Mouse (Mus musculus): ENCODE results near the gene Klf2. TPM values are rescaled to one million over a fixed set of nuclear protein-coding genes. Genes with fewer than 3 reads are reported as not detected.
A peak's percentile ranks its signal among the peaks of the same experiment; 100 is the strongest.

Klf2 gene
- polyA plus RNA-seq, 1 experiment from 2014 or later, result 15.2 TPM

DNA sequence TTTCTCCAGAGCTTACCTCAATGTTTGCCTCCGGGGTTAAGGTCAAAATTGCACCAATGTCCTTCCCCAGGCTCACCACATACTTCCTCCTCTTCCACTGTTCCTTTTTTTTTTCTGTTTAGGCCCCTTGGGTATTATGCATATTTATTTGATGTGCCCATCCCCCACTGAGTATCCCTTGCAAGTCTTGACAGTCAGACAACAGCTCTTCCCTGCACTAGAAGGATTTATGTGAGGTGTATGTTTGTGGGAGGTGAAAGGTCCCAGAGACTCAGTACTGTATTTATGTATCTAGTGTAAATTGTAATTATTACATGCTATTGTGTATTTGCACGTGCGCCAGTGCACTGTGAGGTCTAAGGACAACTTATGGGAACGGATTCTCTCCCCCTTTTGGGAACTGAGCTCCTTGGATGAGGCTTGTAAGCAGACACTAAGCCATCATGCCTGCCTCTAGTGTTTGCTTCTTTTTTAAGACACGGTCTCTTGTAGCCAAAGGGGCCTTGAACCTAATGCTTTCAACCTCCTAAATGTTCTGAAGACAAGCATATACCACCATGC is 1.0 kb upstream of the Klf2 start:
- ATAC-seq (ENCODE audit: insufficient read depth), result no peak
- no peak overlapping the region for H3K27ac ChIP-seq (ENCODE audit: low read depth)

DNA sequence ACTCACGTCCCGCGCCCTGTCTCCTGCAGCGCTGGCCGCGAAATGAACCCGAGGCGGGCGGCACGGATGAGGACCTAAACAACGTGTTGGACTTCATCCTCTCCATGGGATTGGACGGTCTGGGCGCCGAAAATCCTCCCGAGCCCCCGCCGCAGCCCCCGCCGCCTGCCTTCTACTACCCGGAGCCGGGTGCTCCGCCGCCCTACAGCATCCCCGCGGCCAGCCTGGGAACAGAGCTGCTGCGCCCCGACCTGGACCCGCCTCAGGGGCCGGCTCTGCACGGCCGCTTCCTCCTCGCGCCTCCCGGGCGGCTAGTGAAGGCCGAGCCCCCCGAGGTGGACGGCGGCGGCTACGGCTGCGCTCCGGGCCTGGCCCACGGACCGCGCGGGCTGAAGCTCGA is 564 bp downstream of the Klf2 start:
- Histone ChIP-seq H3K4me1 (ENCODE audit: insufficient read depth) (no peaks in the 10 kb centered on the region), H3K27me3 (ENCODE audit: insufficient read depth, low read length) (peaks cover 23% of the 10 kb centered on the region), H3K27ac (ENCODE audit: low read depth) (0 out of 2 replicates have a peak overlapping the region, but pooled peaks have one; percentile 24), H3K4me3 (ENCODE audit: low read depth, low read length) (peak overlapping the region; percentile 56), H3K4me2 (peak overlapping the region; percentile 94), H3K9ac (peak overlapping the region; percentile 56), H3K36me3 (ENCODE audit: insufficient read depth) (no peaks in the 10 kb centered on the region), H3K9me3 (ENCODE audit: low read depth, low read length) (no peaks in the 10 kb centered on the region)
- TF ChIP-seq CTCF (IDR thresholded peaks at IDR 0.05; ENCODE audit: low read depth), result no peak
- DNase-seq (peak; percentile 31), ATAC-seq (ENCODE audit: insufficient read depth) (peak; percentile 11; the same call in 1 of the 2 replicates)
- under 1% methylated on average over 48 of the region's 48 CpGs for WGBS

More for the DNA sequence above, 1.0 kb upstream of the Klf2 start:
- Histone ChIP-seq H3K36me3 (ENCODE audit: insufficient read depth) (no peaks in the 10 kb centered on the region), H3K9me3 (ENCODE audit: low read depth, low read length) (no peaks in the 10 kb centered on the region), H3K9ac (no peak overlapping the region), H3K27me3 (ENCODE audit: insufficient read depth, low read length) (peaks cover 23% of the 10 kb centered on the region), H3K4me3 (ENCODE audit: low read depth, low read length) (no peak overlapping the region), H3K4me1 (ENCODE audit: insufficient read depth) (no peaks in the 10 kb centered on the region), H3K4me2 (no peak overlapping the region)
- DNase-seq, result no peak
- TF ChIP-seq CTCF (IDR thresholded peaks at IDR 0.05; ENCODE audit: low read depth), result no peak
- 41% methylated on average over 5 of the region's 5 CpGs for WGBS

DNA sequence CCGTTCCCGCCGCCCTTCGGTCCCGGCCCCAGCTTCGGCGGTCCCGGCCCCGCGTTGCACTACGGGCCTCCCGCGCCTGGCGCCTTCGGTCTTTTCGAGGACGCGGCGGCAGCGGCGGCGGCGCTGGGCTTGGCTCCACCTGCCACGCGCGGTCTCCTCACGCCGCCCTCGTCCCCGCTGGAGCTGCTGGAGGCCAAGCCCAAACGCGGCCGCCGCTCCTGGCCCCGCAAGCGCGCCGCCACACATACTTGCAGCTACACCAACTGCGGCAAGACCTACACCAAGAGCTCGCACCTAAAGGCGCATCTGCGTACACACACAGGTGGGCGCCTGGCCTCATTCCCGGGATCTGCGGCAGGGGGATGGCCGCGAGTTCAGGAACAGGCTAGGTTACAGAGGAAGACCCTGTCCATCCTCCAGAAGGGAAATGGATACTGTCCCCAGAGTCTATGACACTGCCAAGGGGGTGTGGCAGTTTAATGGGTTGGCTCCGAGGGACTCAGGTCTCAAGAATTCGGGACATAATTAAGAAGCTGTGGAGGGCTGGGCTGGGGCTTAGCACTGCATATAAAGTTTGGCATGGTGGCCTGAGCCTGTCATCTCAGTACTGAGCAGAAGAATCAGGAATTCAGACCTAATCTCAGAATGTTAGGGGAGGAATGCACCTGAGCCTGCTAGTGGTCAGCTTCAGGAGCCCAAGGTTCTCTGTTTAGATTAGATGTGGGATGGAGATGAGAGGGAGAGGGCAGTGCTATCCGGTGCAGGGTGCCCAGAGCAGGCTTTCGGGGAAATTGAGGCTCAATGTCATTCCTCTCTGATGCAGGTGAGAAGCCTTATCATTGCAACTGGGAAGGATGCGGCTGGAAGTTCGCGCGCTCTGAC is 1.3 kb downstream of the Klf2 start:
- Histone ChIP-seq H3K27ac (ENCODE audit: low read depth) (no peak overlapping the region), H3K9ac (peak overlapping the region; percentile 56), H3K9me3 (ENCODE audit: low read depth, low read length) (no peaks in the 10 kb centered on the region), H3K4me1 (ENCODE audit: insufficient read depth) (no peaks in the 10 kb centered on the region), H3K4me2 (peak overlapping the region; percentile 94), H3K36me3 (ENCODE audit: insufficient read depth) (no peaks in the 10 kb centered on the region), H3K27me3 (ENCODE audit: insufficient read depth, low read length) (peaks cover 23% of the 10 kb centered on the region), H3K4me3 (ENCODE audit: low read depth, low read length) (peak overlapping the region; percentile 56)
- no peak for TF ChIP-seq CTCF (IDR thresholded peaks at IDR 0.05; ENCODE audit: low read depth)
- ATAC-seq (ENCODE audit: insufficient read depth), result no peak
- 4% methylated on average over 55 of the region's 55 CpGs for WGBS
- no peak for DNase-seq

DNA sequence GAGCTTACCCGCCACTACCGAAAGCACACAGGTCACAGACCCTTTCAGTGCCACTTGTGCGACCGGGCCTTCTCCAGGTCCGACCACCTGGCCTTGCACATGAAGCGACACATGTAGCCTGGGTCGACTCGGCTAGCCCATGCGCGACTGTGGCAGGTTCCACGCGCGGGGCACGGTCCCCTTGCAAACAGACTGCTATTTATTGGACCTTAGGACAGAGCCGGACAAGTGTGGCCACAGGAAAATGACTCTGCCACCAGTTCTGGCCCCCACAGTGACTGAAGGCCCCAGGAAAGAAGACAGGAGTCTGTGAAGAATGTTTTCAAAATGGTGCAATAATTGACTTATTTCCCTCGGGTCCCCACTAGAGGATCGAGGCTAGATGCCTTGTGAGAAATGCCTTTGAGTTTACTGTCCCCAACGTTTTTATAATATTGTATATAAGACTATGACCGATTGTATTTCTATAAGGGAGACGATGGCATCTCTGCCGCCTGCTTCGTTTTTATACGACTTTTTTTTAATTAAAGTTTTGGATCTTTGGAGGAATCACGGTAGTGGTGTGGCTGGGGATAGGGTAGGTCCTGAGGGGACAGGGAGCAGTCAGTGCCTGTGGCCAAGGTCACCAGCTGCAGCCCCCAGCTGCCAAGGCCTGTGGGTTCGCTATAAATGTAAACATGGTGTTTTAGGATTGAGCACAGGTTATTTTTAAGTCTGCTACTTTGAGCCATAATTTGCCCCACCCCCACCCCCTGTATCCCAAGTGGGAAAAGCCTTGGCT is 2.2 kb downstream of the Klf2 start:
- peak overlapping the region; percentile 56; the same call in 1 of the 2 replicates for H3K9ac ChIP-seq
- peak overlapping the region; percentile 56 for H3K4me3 ChIP-seq (ENCODE audit: low read depth, low read length)
- peak overlapping the region; percentile 94 for H3K4me2 ChIP-seq
- 46% methylated on average over 25 of the region's 25 CpGs for WGBS
- H3K27me3 ChIP-seq (ENCODE audit: insufficient read depth, low read length), result peaks cover 23% of the 10 kb centered on the region
- ATAC-seq (ENCODE audit: insufficient read depth), result no peak
- H3K4me1 ChIP-seq (ENCODE audit: insufficient read depth), result no peaks in the 10 kb centered on the region
- H3K27ac ChIP-seq (ENCODE audit: low read depth), result no peak overlapping the region
- H3K36me3 ChIP-seq (ENCODE audit: insufficient read depth), result no peaks in the 10 kb centered on the region
- DNase-seq, result no peak
- no peaks in the 10 kb centered on the region for H3K9me3 ChIP-seq (ENCODE audit: low read depth, low read length)
- no peak for TF ChIP-seq CTCF (IDR thresholded peaks at IDR 0.05; ENCODE audit: low read depth)

DNA sequence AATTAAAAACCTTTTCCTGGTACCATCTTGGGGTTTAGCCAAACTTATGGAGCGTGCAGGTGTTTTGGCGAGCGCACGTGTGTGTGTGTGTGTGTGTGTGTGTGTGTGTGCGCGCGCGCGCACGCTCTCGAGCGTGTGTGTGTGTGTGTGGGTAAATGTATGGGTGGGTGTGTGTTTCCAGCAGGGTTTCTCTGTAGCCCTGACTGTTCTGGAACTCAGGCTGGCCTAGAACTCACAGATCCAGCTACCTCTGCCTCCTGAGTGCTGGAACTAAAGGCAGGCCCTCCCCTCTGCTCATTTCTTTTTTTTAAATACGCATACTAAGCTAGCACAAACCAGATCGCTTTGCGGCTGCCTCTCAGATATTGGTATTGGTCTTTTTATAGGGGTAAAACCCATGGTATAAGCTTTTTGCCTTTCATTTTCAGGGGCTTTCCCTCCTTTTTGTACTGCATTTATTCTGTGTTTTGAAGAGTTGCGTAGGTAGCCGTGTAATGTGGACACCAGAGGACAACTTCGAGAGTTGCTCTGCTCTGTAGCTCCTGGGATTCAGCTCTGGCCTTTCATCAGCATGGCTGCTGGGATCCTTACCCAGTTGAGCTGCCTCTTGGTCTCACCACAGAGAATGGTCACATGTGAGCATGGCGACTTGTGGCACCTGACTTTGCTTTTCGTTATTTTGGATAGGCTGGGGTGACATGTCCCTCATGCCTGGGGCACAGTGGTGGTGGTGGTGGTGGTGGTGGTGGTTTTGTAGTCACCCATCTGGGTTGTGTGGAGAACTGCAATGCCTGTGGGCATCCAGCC is 3.0 kb downstream of the Klf2 start:
- H3K27me3 ChIP-seq (ENCODE audit: insufficient read depth, low read length), result peaks cover 23% of the 10 kb centered on the region
- H3K27ac ChIP-seq (ENCODE audit: low read depth), result no peak overlapping the region
- H3K9me3 ChIP-seq (ENCODE audit: low read depth, low read length), result no peaks in the 10 kb centered on the region
- ATAC-seq (ENCODE audit: insufficient read depth), result no peak
- H3K9ac ChIP-seq, result no peak overlapping the region
- peak overlapping the region; percentile 56 for H3K4me3 ChIP-seq (ENCODE audit: low read depth, low read length)
- no peak for TF ChIP-seq CTCF (IDR thresholded peaks at IDR 0.05; ENCODE audit: low read depth)
- H3K4me1 ChIP-seq (ENCODE audit: insufficient read depth), result no peaks in the 10 kb centered on the region
- DNase-seq, result no peak
- H3K36me3 ChIP-seq (ENCODE audit: insufficient read depth), result no peaks in the 10 kb centered on the region
- 89% methylated on average over 20 of the region's 20 CpGs for WGBS
- H3K4me2 ChIP-seq, result peak overlapping the region; percentile 94

DNA sequence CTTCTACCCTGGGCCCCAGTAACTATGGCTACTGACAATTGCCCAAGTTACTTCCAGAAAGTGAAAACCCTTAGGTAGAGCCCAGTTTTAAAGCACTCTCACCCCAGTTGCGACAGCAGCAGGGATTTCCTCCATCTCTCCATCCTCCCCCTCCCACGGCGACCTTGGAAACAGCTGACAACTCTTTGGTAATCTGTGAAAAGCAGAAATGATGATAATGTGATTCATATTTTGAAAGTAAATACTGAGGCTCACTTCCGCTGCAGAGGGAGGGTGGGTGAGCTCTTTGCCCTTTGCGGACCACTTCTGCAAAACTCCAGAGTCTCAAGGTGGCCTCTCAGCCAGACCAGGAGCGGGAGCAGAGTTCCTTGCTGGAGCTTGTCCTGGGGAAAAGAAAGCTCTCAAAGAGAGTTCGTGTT is 3.6 kb downstream of the Klf2 start:
- ATAC-seq (ENCODE audit: insufficient read depth), result no peak
- H3K27me3 ChIP-seq (ENCODE audit: insufficient read depth, low read length), result peaks cover 23% of the 10 kb centered on the region
- no peak for DNase-seq
- TF ChIP-seq CTCF (IDR thresholded peaks at IDR 0.05; ENCODE audit: low read depth), result no peak
- 55% methylated on average over 7 of the region's 7 CpGs for WGBS
- H3K4me3 ChIP-seq (ENCODE audit: low read depth, low read length), result no peak overlapping the region
- no peaks in the 10 kb centered on the region for H3K36me3 ChIP-seq (ENCODE audit: insufficient read depth)
- H3K9ac ChIP-seq, result no peak overlapping the region
- H3K27ac ChIP-seq (ENCODE audit: low read depth), result no peak overlapping the region
- no peaks in the 10 kb centered on the region for H3K4me1 ChIP-seq (ENCODE audit: insufficient read depth)
- H3K9me3 ChIP-seq (ENCODE audit: low read depth, low read length), result no peaks in the 10 kb centered on the region
- no peak overlapping the region for H3K4me2 ChIP-seq
